16 mouse cellular contexts compared by ENCODE assay signal in genomic region chr15:83404008-83404407, GRCm38 (mm10). TPM values are rescaled to one million over a fixed set of nuclear protein-coding genes. Genes with fewer than 3 reads are reported as not detected.
DNase-seq lines count a peak whose midpoint lies in the region; ATAC-seq and TF ChIP-seq lines count a peak whose summit lies in the region.
"Had no signal": no experiment of that assay in that cellular context is flagged by ENCODE, and none has a peak within 500 bp of the region (broad histone marks: within the 10 kb centered on the region; RNA-seq: fewer than 3 reads in every experiment).

No protein-coding gene starts in this region.

- WGBS in liver, embryonic 12.5 days (ENCODE audit: insufficient replicate concordance): 67% methylated on average over 3 of the region's 3 CpGs
- WGBS in liver, embryonic 11.5 days: 72% methylated on average over 3 of the region's 3 CpGs
- 90% methylated on average over 3 of the region's 3 CpGs for WGBS in neural tube, embryonic 15.5 days

- no peaks in the 10 kb centered on the region for H3K9me3 ChIP-seq in liver, embryonic 12.5 days (replicated peaks)
- H3K9me3 ChIP-seq in liver, embryonic 11.5 days (ENCODE audit: control insufficient read depth, low read length): no peaks in the 10 kb centered on the region
- H3K9me3 ChIP-seq in MEL (replicated peaks; ENCODE audit: insufficient read depth, low read length): no peaks in the 10 kb centered on the region
- H3K9me3 ChIP-seq in neural tube, embryonic 15.5 days (replicated peaks): no peaks in the 10 kb centered on the region
- H3K9me3 ChIP-seq: embryonic facial prominence, embryonic 12.5 days; forebrain, embryonic 12.5 days; hindbrain, embryonic 15.5 days; limb, embryonic 10.5 days had no signal

- peaks cover 63% of the 10 kb centered on the region for H3K36me3 ChIP-seq in liver, embryonic 12.5 days
- no peaks in the 10 kb centered on the region for H3K36me3 ChIP-seq in liver, embryonic 11.5 days (ENCODE audit: control insufficient read depth, insufficient read depth, low read length)
- H3K36me3 ChIP-seq in MEL (ENCODE audit: control insufficient read depth in 1 of 2, insufficient read depth in 2 of 2, low read length in 2 of 2): peaks cover 2 to 5% of the 10 kb centered on the region in 2 experiments; a peak in 3 of 4 replicates
- H3K36me3 ChIP-seq in neural tube, embryonic 15.5 days: no peaks in the 10 kb centered on the region
- H3K36me3 ChIP-seq: embryonic facial prominence, embryonic 12.5 days; forebrain, embryonic 12.5 days; hindbrain, embryonic 15.5 days had no signal

- no peak overlapping the region for H3K4me3 ChIP-seq in liver, embryonic 12.5 days
- no peak overlapping the region for H3K4me3 ChIP-seq in liver, embryonic 11.5 days (ENCODE audit: low read depth, low read length)
- no peak overlapping the region for H3K4me3 ChIP-seq in MEL (ENCODE audit: control insufficient read depth in 1 of 2, insufficient read depth in 1 of 2, low read depth in 2 of 2, low read length in 2 of 2)
- no peak overlapping the region for H3K4me3 ChIP-seq in neural tube, embryonic 15.5 days (replicated peaks)
- H3K4me3 ChIP-seq: embryonic facial prominence, embryonic 12.5 days; forebrain, embryonic 12.5 days; hindbrain, embryonic 15.5 days; limb, embryonic 10.5 days had no signal

- peak overlapping the region; percentile 21; the same call in 1 of the 2 replicates for H3K27ac ChIP-seq in liver, embryonic 12.5 days
- no peak overlapping the region for H3K27ac ChIP-seq in liver, embryonic 11.5 days (ENCODE audit: low read depth, low read length)
- H3K27ac ChIP-seq in MEL (ENCODE audit: control insufficient read depth, low read depth, low read length): no peak overlapping the region
- H3K27ac ChIP-seq in neural tube, embryonic 15.5 days (replicated peaks): no peak overlapping the region
- H3K27ac ChIP-seq: embryonic facial prominence, embryonic 12.5 days; forebrain, embryonic 12.5 days; hindbrain, embryonic 15.5 days; limb, embryonic 10.5 days had no signal

- ATAC-seq in liver, embryonic 12.5 days: peak; percentile 58; the same call in 1 of the 2 replicates
- ATAC-seq in liver, embryonic 11.5 days (replicated peaks; ENCODE audit: low FRiP score): no peak
- peak; percentile 57 for ATAC-seq in erythroblast, adult 5-6 weeks (replicated peaks; ENCODE audit: low FRiP score, poor library complexity, severe bottlenecking)
- no peak for ATAC-seq in neural tube, embryonic 15.5 days (ENCODE audit: low FRiP score)
- ATAC-seq: intestine, postnatal 0 days had no signal

- no peak overlapping the region for H3K4me2 ChIP-seq in liver, embryonic 12.5 days
- H3K4me2 ChIP-seq in liver, embryonic 11.5 days: no peak overlapping the region
- H3K4me2 ChIP-seq in neural tube, embryonic 15.5 days: no peak overlapping the region
- H3K4me2 ChIP-seq: embryonic facial prominence, embryonic 12.5 days; forebrain, embryonic 12.5 days; hindbrain, embryonic 15.5 days; lung, embryonic 14.5 days had no signal

- no peaks in the 10 kb centered on the region for H3K27me3 ChIP-seq in liver, embryonic 12.5 days (replicated peaks)
- H3K27me3 ChIP-seq in liver, embryonic 11.5 days (replicated peaks; ENCODE audit: control insufficient read depth, insufficient read depth, low read length): no peaks in the 10 kb centered on the region
- no peaks in the 10 kb centered on the region for H3K27me3 ChIP-seq in MEL (ENCODE audit: control insufficient read depth in 1 of 2, insufficient read depth in 2 of 2, low read length in 2 of 2)
- no peaks in the 10 kb centered on the region for H3K27me3 ChIP-seq in neural tube, embryonic 15.5 days (replicated peaks)
- H3K27me3 ChIP-seq: embryonic facial prominence, embryonic 12.5 days; forebrain, embryonic 12.5 days; hindbrain, embryonic 15.5 days had no signal

- TF ChIP-seq POLR2A in MEL (IDR thresholded peaks at IDR 0.05; ENCODE audit: control insufficient read depth in 1 of 2, insufficient read depth in 1 of 2, low read depth in 1 of 2, low read length in 2 of 2, poor library complexity in 1 of 2): no peak

- H3K9ac ChIP-seq in liver, embryonic 12.5 days: no peak overlapping the region
- no peak overlapping the region for H3K9ac ChIP-seq in liver, embryonic 11.5 days (ENCODE audit: low read depth, low read length)
- no peak overlapping the region for H3K9ac ChIP-seq in MEL (ENCODE audit: control insufficient read depth, low read depth, low read length, poor library complexity, severe bottlenecking)
- no peak overlapping the region for H3K9ac ChIP-seq in neural tube, embryonic 15.5 days (replicated peaks)
- H3K9ac ChIP-seq: embryonic facial prominence, embryonic 12.5 days; forebrain, embryonic 12.5 days; hindbrain, embryonic 15.5 days; lung, embryonic 14.5 days had no signal

- no peak for DNase-seq in liver, embryonic 11.5 days (ENCODE audit: low spot score)
- DNase-seq in MEL (ENCODE audit: low read depth, low spot score): peak; percentile 55
- DNase-seq in left cerebral cortex, adult 8-10 months (ENCODE audit: low spot score in 2 of 2): no peak
- no peak for DNase-seq in layer of hippocampus, postnatal 10 days (ENCODE audit: low spot score in 2 of 2)
- DNase-seq: cerebellum, adult 18-20 months; kidney, postnatal 14 days; lung, embryonic 14.5 days; midbrain, embryonic 14.5 days had no signal

- TF ChIP-seq EP300 in MEL (IDR thresholded peaks at IDR 0.05; ENCODE audit: low read depth in 1 of 2, low read length in 2 of 2): no peak

- TF ChIP-seq RAD21 in MEL (IDR thresholded peaks at IDR 0.05; ENCODE audit: low read depth, low read length): no peak

- peaks cover 3% of the 10 kb centered on the region; the same call in 1 of the 2 replicates for H3K79me2 ChIP-seq in MEL (ENCODE audit: control insufficient read depth, insufficient read depth, low read length, poor library complexity)

- H3K4me1 ChIP-seq in liver, embryonic 12.5 days: peaks cover 50% of the 10 kb centered on the region
- H3K4me1 ChIP-seq in liver, embryonic 11.5 days (replicated peaks; ENCODE audit: control insufficient read depth, insufficient read depth, low read length): peaks cover 7% of the 10 kb centered on the region; the same call in 1 of the 2 replicates
- 0 out of 4 replicates have a peak, but pooled peaks cover 0 to 8% of the 10 kb centered on the region in 2 experiments for H3K4me1 ChIP-seq in MEL (ENCODE audit: control insufficient read depth in 1 of 2, insufficient read depth in 2 of 2, low read length in 2 of 2)
- no peaks in the 10 kb centered on the region for H3K4me1 ChIP-seq in neural tube, embryonic 15.5 days
- H3K4me1 ChIP-seq: hindbrain, embryonic 15.5 days had no signal

- no peak for TF ChIP-seq CTCF in MEL (IDR thresholded peaks at IDR 0.05 in 2 of 3, conservative IDR thresholded peaks at IDR 0.05 in 1 of 3; ENCODE audit: control insufficient read depth in 1 of 3, insufficient read depth in 1 of 3, low read depth in 2 of 3, low read length in 3 of 3, poor library complexity in 1 of 3, severe bottlenecking in 1 of 3)

TF ChIP-seq in MEL, 35 proteins besides CTCF, POLR2A, EP300 and RAD21:
- TF ChIP-seq ZNF384 (IDR thresholded peaks at IDR 0.05; ENCODE audit: low read depth, low read length) (no peak), KAT2A (conservative IDR thresholded peaks at IDR 0.05; ENCODE audit: low read depth, low read length) (no peak), USF2 (IDR thresholded peaks at IDR 0.05; ENCODE audit: borderline replicate concordance in 1 of 2, insufficient read depth in 1 of 2, low read depth in 1 of 2, low read length in 2 of 2) (no peak), GATA1 (IDR thresholded peaks at IDR 0.05; ENCODE audit: low read depth, low read length) (no peak), MXI1 (IDR thresholded peaks at IDR 0.05; ENCODE audit: low read depth, low read length) (no peak), MAFK (IDR thresholded peaks at IDR 0.05; ENCODE audit: borderline replicate concordance, low read depth, low read length) (no peak), POLR2AphosphoS2 (IDR thresholded peaks at IDR 0.05; ENCODE audit: low read length) (no peak), TCF12 (IDR thresholded peaks at IDR 0.05; ENCODE audit: low read depth, low read length) (no peak), MEF2A (IDR thresholded peaks at IDR 0.05; ENCODE audit: extremely low read depth, insufficient replicate concordance, low read depth, low read length, poor library complexity, severe bottlenecking) (no peak), ZC3H11A (IDR thresholded peaks at IDR 0.05; ENCODE audit: low read depth, low read length) (no peak), UBTF (IDR thresholded peaks at IDR 0.05; ENCODE audit: borderline replicate concordance, insufficient read depth, low read depth, low read length) (no peak), ETS1 (IDR thresholded peaks at IDR 0.05; ENCODE audit: low read depth, low read length) (no peak), BHLHE40 (IDR thresholded peaks at IDR 0.05; ENCODE audit: borderline replicate concordance, low read depth, low read length) (no peak), TBP (IDR thresholded peaks at IDR 0.05; ENCODE audit: low read depth, low read length) (no peak), USF1 (IDR thresholded peaks at IDR 0.05; ENCODE audit: low read depth, low read length) (no peak), E2F4 (IDR thresholded peaks at IDR 0.05; ENCODE audit: borderline replicate concordance, low read depth, low read length) (no peak), MAX (IDR thresholded peaks at IDR 0.05; ENCODE audit: low read length) (no peak)

RNA-seq across cellular contexts. Expression of gene Arfgap3, which starts 54.0 kb away (rescaled TPM):
- polyA plus RNA-seq in liver, embryonic 12.5 days (2016; fragmentation: Nextera tagmentation; extraction: Ambion mirVana): 16.2 and 19.9 TPM in 2 replicates
- polyA plus RNA-seq in liver, embryonic 11.5 days (2014; fragmentation: Nextera tagmentation; extraction: Ambion mirVana): 26.3 and 26.7 TPM in 2 replicates
- total RNA-seq in MEL (2012; rRNA removed): 8.2 and 8.6 TPM in 2 replicates
- 10 to 100 TPM in 1 of 2 experiments, not detected in 1; 12.4 TPM for polyA plus RNA-seq in MEL (2012; ENCODE audit: insufficient read depth in 1 of 2, insufficient read length in 2 of 2, low read depth in 1 of 2, low replicate concordance in 2 of 2, missing spikeins in 1 of 2)
- total RNA-seq in erythroblast, adult 5-6 weeks (2015; ENCODE audit: low replicate concordance): 44.1 and 50.7 TPM in 2 replicates
- 49.2 and 63.3 TPM in 2 replicates for total RNA-seq in erythroblast, adult 5-6 weeks (2017; ENCODE audit: low replicate concordance)
- 10 to 100 TPM; 21.8 to 28.5 (median 23.8) TPM for total RNA-seq in left cerebral cortex, adult 8-10 months (2022)
- 37.0 and 39.6 TPM in 2 replicates for polyA plus RNA-seq in neural tube, embryonic 15.5 days (2015; fragmentation: Nextera tagmentation; extraction: Ambion mirVana)
- total RNA-seq in layer of hippocampus, postnatal 10 days (2021): 10 to 100 TPM; 19.8 to 22.7 TPM

Comparison
In these comparisons a context has a peak if more than half of its experiments do, and no peak if none do; other contexts are left out.
1. ATAC-seq: peak in liver, embryonic 12.5 days (single experiment) and erythroblast, adult 5-6 weeks (single experiment); none in liver, embryonic 11.5 days (single experiment) and neural tube, embryonic 15.5 days (single experiment).